Mouse (Mus musculus): ENCODE data around the gene Qprt.

- TF ChIP-seq POLR2A (IDR thresholded peaks at IDR 0.05; ENCODE audit: low read depth, low read length) (no peak), CTCF (IDR thresholded peaks at IDR 0.05; ENCODE audit: borderline replicate concordance, insufficient read depth, low read length) (no peak)
Observed at GRCm38 (mm10) chr7:127066317-127066716, 55.7 kb downstream of the Qprt start.
